Mouse (Mus musculus) forebrain, embryonic 14.5 days (tissue): ENCODE measurements around the gene Vwa1. TPM values are rescaled to one million over a fixed set of nuclear protein-coding genes. Genes with fewer than 3 reads are reported as not detected.

ENCODE experiments used
- ATAC-seq: fragments of 200-750 bp; cut with Nextera tagmentation; 2 replicates; pipeline ENCODE4 v1.8.0; 2017; ENCODE audit warnings: mild to moderate bottlenecking, moderate library complexity
- DNase-seq: peaks from one replicate; pipeline ENCODE4 v3.0.0-alpha.2; 2015; ENCODE audit warnings: low spot score
- H3K27ac ChIP-seq: fragments of 300-500 bp; sonication (generic); 2 replicates; pipeline ENCODE4 v1.5.1; 2014; ENCODE audit warnings: low read depth, mild to moderate bottlenecking, control low read depth, low read length, moderate library complexity
- H3K27me3 ChIP-seq: fragments of 300-500 bp; sonication (generic); replicated peaks from 2 replicates; pipeline ENCODE4 v1.6.1; 2014; ENCODE audit warnings: low read length, control low read depth, mixed read lengths; ENCODE audit not compliant: control insufficient read depth, insufficient read depth
- H3K36me3 ChIP-seq: fragments of 300-500 bp; sonication (generic); 2 replicates; pipeline ENCODE4 v1.6.1; 2014; ENCODE audit warnings: low read length, control low read depth; ENCODE audit not compliant: control insufficient read depth, insufficient read depth
- H3K4me1 ChIP-seq: fragments of 300-500 bp; sonication (generic); 2 replicates; pipeline ENCODE4 v1.6.1; 2014; ENCODE audit warnings: antibody characterized with exemption, low read length, control low read depth; ENCODE audit not compliant: control insufficient read depth, insufficient read depth
- H3K4me2 ChIP-seq: fragments of 300-500 bp; sonication (generic); 2 replicates; pipeline ENCODE4 v1.6.1; 2014; ENCODE audit warnings: mild to moderate bottlenecking, control low read depth, low read length
- H3K4me3 ChIP-seq: fragments of 300-500 bp; sonication (generic); 2 replicates; pipeline ENCODE4 v1.5.1; 2014; ENCODE audit warnings: low read depth, low read length, control low read depth
- H3K9ac ChIP-seq: fragments of 300-500 bp; sonication (generic); 2 replicates; pipeline ENCODE4 v1.6.1; 2014; ENCODE audit warnings: mild to moderate bottlenecking, low read length, control low read depth, moderate library complexity
- H3K9me3 ChIP-seq: fragments of 300-500 bp; sonication (generic); replicated peaks from 2 replicates; pipeline ENCODE4 v1.6.1; 2016; ENCODE audit warnings: low read length, control low read depth, mixed read lengths; ENCODE audit not compliant: control insufficient read depth
- WGBS: fragments of 180-500 bp; shearing (Covaris S2); extraction: QIAGEN DNeasy Blood & Tissue Kit; methylation state at CpG from one replicate; pipeline ENCODE4 v1.1.7; 2014; 5-methylcytosine and 5-hydroxymethylcytosine counted together
- polyA plus RNA-seq: library from polyadenylated mRNA; unstranded; fragments of >200 nt; fragmentation: Nextera tagmentation; extraction: Ambion mirVana; gene quantifications from 2 replicates; pipeline ENCODE4 v1.2.1, GENCODE M21; 2014

Vwa1 gene
- polyA plus RNA-seq, 1 experiment from 2014 or later = 21.8 TPM

- ATAC-seq (no peak), DNase-seq (no peak)
- H3K9me3 ChIP-seq = no peaks in the 10 kb centered on the region
- H3K27me3 ChIP-seq = no peaks in the 10 kb centered on the region
- WGBS = 87% methylated on average over 10 of the region's 10 CpGs
- no peaks in the 10 kb centered on the region for H3K36me3 ChIP-seq
- H3K4me3 ChIP-seq = no peak overlapping the region
- 0 out of 2 replicates have a peak, but pooled peaks cover 3% of the 10 kb centered on the region for H3K4me1 ChIP-seq
- no peak overlapping the region for H3K4me2 ChIP-seq
- H3K9ac ChIP-seq = no peak overlapping the region
- no peak overlapping the region for H3K27ac ChIP-seq
Observed at GRCm38 (mm10) chr4:155785246-155785645, 10.7 kb upstream of the Vwa1 start.

- Histone ChIP-seq H3K4me3 (peak overlapping the region; percentile 57), H3K4me1 (0 out of 2 replicates have a peak, but pooled peaks cover 3% of the 10 kb centered on the region), H3K4me2 (peak overlapping the region; percentile 64), H3K9me3 (no peaks in the 10 kb centered on the region), H3K36me3 (no peaks in the 10 kb centered on the region), H3K27me3 (no peaks in the 10 kb centered on the region), H3K9ac (peak overlapping the region; percentile 82), H3K27ac (peak overlapping the region; percentile 79)
- under 1% methylated on average over 51 of the region's 52 CpGs for WGBS
- ATAC-seq = peak; percentile 91
- DNase-seq = peak; percentile 89
Observed at GRCm38 (mm10) chr4:155784081-155784701, 9.7 kb upstream of the Vwa1 start.

GRCm38 (mm10) chr4:155783486-155784080, 9.1 kb upstream of the Vwa1 start:
- Histone ChIP-seq H3K27ac (no peak overlapping the region), H3K9ac (peak overlapping the region; percentile 82), H3K4me2 (peak overlapping the region; percentile 64), H3K27me3 (no peaks in the 10 kb centered on the region), H3K36me3 (no peaks in the 10 kb centered on the region), H3K9me3 (no peaks in the 10 kb centered on the region), H3K4me1 (0 out of 2 replicates have a peak, but pooled peaks cover 3% of the 10 kb centered on the region), H3K4me3 (peak overlapping the region; percentile 57)
- no peak for ATAC-seq
- 45% methylated on average over 16 of the region's 16 CpGs for WGBS
- DNase-seq = no peak

GRCm38 (mm10) chr4:155780895-155781294, 6.4 kb upstream of the Vwa1 start:
- DNase-seq = no peak
- Histone ChIP-seq H3K27me3 (no peaks in the 10 kb centered on the region), H3K9ac (no peak overlapping the region), H3K36me3 (no peaks in the 10 kb centered on the region), H3K27ac (no peak overlapping the region), H3K4me1 (0 out of 2 replicates have a peak, but pooled peaks cover 3% of the 10 kb centered on the region), H3K4me2 (no peak overlapping the region), H3K9me3 (no peaks in the 10 kb centered on the region), H3K4me3 (no peak overlapping the region)
- 50% methylated on average over 6 of the region's 6 CpGs for WGBS
- ATAC-seq = no peak

- Histone ChIP-seq H3K4me3 (no peak overlapping the region), H3K4me2 (no peak overlapping the region), H3K4me1 (0 out of 2 replicates have a peak, but pooled peaks cover 3% of the 10 kb centered on the region), H3K27me3 (0 out of 2 replicates have a peak, but pooled peaks cover 4% of the 10 kb centered on the region), H3K36me3 (no peaks in the 10 kb centered on the region), H3K27ac (no peak overlapping the region), H3K9ac (no peak overlapping the region), H3K9me3 (no peaks in the 10 kb centered on the region)
- no peak for ATAC-seq
- WGBS = 85% methylated on average over 4 of the region's 4 CpGs
- no peak for DNase-seq
Observed at GRCm38 (mm10) chr4:155779498-155779897, 5.0 kb upstream of the Vwa1 start.

- peaks cover 4% of the 10 kb centered on the region; the same call in 1 of the 2 replicates for H3K27me3 ChIP-seq
- no peak overlapping the region for H3K4me3 ChIP-seq
- WGBS = 78% methylated on average over 2 of the region's 2 CpGs
- no peak overlapping the region for H3K27ac ChIP-seq
- H3K4me2 ChIP-seq = no peak overlapping the region
- peaks cover 4% of the 10 kb centered on the region for H3K4me1 ChIP-seq
- DNase-seq (no peak), ATAC-seq (no peak)
- no peak overlapping the region for H3K9ac ChIP-seq
- no peaks in the 10 kb centered on the region for H3K9me3 ChIP-seq
- no peaks in the 10 kb centered on the region for H3K36me3 ChIP-seq
Observed at GRCm38 (mm10) chr4:155777816-155778215, 3.3 kb upstream of the Vwa1 start.

GRCm38 (mm10) chr4:155776704-155777335, 2.3 kb upstream of the Vwa1 start:
- DNase-seq = no peak
- no peak overlapping the region for H3K4me3 ChIP-seq
- H3K36me3 ChIP-seq = no peaks in the 10 kb centered on the region
- 60% methylated on average over 2 of the region's 2 CpGs for WGBS
- H3K4me1 ChIP-seq = peaks cover 4% of the 10 kb centered on the region
- no peaks in the 10 kb centered on the region for H3K9me3 ChIP-seq
- no peak overlapping the region for H3K9ac ChIP-seq
- no peak for ATAC-seq
- H3K27ac ChIP-seq = no peak overlapping the region
- H3K27me3 ChIP-seq = peaks cover 4% of the 10 kb centered on the region; the same call in 1 of the 2 replicates
- no peak overlapping the region for H3K4me2 ChIP-seq

- no peak overlapping the region for H3K9ac ChIP-seq
- ATAC-seq (no peak), DNase-seq (no peak)
- peaks cover 4% of the 10 kb centered on the region; the same call in 1 of the 2 replicates for H3K27me3 ChIP-seq
- H3K4me1 ChIP-seq = peaks cover 4% of the 10 kb centered on the region
- 72% methylated on average over 3 of the region's 3 CpGs for WGBS
- no peaks in the 10 kb centered on the region for H3K36me3 ChIP-seq
- H3K27ac ChIP-seq = no peak overlapping the region
- no peak overlapping the region for H3K4me3 ChIP-seq
- no peaks in the 10 kb centered on the region for H3K9me3 ChIP-seq
- no peak overlapping the region for H3K4me2 ChIP-seq
Observed at GRCm38 (mm10) chr4:155775855-155776254, 1.4 kb upstream of the Vwa1 start.
